Mouse (Mus musculus) megakaryocyte, embryonic 14.5 days (primary cell): ENCODE measurements at regions not wholly inside any gene's neighbourhood (a gene's known extent, or its start where the extent isn't known, plus 50 kb on each side); places are given as distances from the start of the nearest gene placed in this dataset.

Source experiments
- FLI1 ChIP-seq: IDR thresholded peaks from 2 replicates; pipeline ENCODE4 v1.6.1; 2012; ENCODE audit warnings: low read length, inconsistent platforms, mixed read lengths
- GATA1 ChIP-seq: IDR thresholded peaks from 3 replicates; pipeline ENCODE4 v1.6.1; 2012; ENCODE audit warnings: mixed read lengths, low read length, inconsistent platforms, borderline replicate concordance

DNA sequence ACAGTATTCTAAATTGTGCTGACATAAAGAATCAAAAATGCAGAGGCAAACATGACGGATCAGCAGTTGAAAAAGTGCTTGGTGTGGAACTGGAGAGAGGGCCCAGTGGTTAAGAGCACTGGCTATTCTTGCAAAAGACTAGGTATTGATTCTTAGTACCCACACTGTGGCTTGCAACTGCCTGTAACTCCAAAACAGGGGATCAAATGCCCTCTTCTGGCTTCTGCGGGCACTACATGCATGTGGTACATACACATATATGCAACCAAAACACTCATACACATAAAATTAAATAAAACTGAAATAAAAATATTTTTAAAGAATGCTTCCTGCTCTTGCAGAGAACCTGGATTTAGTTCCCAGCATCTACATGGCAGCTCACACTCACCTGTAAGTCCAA is 163.7 kb upstream of the Smim15 start:
- TF ChIP-seq GATA1 (no peak), FLI1 (no peak)
